Mouse (Mus musculus) c-Kit-positive CD71-positive TER-119-positive erythroid progenitor cells, embryonic 14.5 days (primary cell): Measurements from ENCODE around the gene Twsg1.
"Not testable (repeated sequence)": the region's sequence is repeated elsewhere in the genome, so short reads cannot be mapped to it uniquely, and the experiment has no call there.

ENCODE experiments used
- DNase-seq: peaks from one replicate; pipeline ENCODE4 v3.0.0-alpha.2; 2013; ENCODE audit warnings: low spot score

Gene Twsg1

DNA sequence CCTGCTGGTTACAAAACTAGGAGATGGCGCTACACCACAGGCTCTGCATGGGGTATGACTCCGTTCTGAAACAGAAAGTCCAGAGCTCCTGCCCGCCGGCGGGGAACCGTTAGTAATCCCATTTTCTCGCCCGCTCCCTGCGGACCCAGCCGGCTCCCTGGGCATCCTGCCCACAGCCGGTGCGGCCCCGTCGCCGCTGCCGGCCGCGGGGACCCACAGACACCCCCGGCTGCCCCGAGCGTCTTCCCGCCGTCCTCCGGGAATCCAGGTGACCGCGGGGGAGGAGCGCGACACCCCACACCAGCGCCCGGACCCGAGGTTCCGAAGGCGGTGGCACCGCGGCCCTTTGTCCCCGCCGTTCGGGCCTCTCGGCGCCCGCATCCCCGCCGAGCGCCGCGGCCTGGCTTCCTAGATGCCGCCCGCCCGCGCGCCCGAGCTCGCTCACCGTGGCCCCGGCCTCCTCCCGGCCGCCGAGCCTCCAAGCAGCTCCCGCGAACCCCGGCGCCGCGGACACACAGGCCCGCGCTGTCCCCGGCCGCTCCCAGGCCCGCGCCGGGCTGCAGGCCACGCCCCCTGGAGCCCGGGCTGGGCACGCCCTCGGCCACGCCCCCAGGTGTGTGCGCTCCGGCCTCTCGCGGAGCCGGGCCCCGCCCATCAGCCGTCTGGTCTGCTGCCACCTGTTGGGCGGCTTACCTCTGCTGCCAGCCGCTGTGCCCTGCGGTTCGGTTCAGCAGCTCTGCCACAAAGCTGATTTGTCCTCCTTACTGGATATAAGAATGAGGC, at the start of gene Twsg1:
Gene Twsg1, minus strand, starts transcription at position 605 of the 783 bp plus-strand sequence.
- DNase-seq: peak; percentile 88

DNA sequence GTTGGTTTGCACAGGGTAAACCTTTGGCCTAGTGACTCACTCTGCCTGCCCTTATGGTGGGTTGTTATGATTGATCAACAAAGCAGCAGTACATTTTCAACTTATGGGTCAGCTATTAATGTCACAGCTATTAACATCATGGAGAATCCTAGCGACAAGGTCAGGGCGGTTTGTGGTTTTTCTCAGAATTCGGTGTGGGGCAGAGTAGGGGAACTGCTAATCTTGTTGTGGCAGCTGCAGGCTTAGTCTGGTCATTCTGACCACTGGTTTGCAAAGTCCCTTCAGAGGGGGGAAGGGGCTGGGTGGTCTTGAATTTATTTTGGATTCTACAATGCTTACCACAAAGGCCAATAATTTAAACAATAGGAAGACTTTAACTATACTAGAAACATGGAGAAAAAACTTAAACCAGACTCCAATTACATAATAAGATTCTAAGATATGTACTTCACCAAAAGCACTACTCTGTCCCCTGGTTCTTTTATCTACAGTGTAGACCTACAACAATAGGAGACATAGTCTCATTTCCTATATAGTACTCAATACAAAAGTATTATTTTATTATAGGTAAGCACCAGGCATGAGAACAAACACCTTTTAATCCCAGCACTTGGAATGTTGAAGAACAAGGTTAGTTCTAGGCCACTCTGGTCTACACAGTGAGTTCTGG, 37.3 kb upstream of the Twsg1 start:
- DNase-seq: peak; percentile 65

DNA sequence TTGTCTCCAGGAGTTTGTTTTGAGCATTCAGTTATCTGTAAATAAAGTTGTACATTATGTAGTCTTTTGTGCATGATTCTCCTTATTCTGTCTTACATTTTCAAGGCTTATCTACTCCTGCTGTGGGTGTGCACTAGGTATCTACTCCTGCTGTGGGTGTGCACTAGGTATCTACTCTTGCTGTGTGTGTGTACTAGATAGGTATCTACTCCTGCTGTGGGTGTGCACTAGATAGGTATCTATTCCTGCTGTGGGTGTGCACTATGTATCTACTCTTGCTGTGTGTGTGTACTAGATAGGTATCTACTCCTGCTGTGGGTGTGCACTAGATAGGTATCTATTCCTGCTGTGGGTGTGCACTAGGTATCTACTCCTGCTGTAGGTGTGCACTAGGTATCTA, 25.7 kb upstream of the Twsg1 start:
- DNase-seq: not testable (repeated sequence)

DNA sequence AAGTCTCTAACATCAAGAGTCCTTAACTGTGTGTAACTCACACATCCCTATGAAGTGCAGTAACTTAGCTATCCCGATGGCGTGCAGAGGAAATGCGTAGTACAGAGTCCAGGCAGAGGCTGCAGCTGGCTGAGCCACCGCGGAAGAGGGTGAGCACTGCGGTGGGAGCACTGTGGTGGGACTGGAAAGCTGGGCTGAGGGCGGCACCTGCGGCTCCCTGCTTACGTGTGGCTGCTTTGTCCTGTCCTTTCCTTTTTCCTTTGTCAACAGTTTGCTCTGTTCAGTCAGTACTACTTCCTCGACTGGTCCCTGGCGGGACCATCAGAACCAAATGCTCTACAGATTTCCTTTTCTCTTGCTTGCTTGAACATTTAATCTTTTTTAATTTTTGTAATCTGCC, 16.7 kb upstream of the Twsg1 start:
- no peak for DNase-seq

DNA sequence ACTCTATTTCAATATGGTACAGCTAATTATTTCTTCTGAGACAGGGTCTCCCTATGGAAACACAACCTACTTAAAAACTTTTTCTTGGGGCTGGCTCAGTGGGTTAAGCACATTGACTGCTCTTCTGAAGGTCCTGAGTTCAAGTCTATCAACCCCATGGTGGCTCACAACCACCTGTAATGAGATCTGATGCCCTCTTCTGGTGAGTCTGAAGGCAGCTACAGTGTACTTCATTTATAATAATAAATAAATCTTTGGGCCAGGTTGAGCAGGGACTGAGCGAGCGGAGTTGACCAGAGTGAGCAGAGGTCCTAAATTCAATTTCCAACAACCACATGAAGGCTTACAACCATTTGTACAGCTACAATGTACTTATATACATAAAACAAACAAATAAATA, 11.2 kb upstream of the Twsg1 start:
- no peak for DNase-seq

DNA sequence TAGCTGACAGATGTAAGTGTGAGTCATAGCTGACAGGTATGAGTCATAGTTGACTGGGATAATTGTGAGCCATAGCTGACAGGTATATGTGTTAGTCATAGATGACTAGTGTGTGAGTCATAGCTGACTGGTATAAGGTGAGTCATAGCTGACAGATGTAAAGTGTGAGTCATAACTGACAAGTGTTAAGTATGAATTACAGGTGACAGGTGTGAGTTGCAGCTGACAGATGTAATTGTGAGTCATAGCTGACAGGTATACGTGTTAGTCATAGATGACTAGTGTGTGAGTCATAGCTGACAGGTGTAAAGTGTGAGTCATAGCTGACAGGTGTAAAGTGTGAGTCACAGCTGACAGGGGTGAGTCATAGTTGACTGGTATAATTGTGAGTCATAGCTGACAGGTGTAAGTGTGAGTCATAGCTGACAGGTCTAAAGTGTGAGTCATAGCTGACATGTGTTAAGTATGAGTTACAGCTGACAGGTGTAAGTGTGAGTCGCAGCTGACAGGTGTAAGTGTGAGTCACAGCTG, 10.6 kb upstream of the Twsg1 start:
- peak; percentile 32 for DNase-seq

DNA sequence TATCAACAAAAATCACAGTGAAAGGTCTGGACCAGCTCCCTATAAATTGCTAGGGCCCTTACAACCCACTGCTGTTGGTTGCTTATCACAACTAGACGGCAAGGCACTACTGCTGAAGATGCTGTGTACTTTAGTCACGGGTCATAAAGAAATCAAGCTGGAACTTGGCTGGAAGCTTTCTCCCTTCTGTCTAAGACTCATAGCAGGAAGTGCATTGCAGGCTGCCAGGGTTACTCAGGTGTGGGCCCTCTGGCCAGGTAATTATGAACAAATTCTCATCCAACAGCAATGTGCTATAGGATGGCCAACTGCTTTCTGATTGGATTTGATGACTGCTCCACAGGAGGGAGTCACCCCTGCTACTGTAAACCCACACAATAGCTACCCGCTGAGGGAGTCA, 8.0 kb upstream of the Twsg1 start:
- DNase-seq: no peak

DNA sequence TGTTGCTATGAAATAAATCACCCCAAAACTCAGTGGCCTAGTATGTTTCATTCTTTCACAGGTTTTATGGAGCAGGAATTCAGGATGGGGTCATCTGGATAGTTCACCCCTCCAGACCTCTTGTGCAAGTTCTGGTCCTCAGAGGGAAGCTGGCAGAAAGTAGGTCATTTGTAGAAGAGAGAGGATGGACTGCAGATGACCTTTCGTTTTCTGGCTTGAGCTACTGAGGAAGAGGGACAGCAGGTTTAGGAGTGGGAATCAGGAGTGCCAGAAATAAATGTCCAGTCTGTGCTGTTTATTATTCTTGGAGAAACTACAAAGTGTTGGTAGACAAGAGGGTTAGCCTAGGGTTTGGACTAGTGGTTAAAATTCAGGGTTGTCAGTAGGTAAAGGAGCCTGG, 7.3 kb upstream of the Twsg1 start:
- no peak for DNase-seq

DNA sequence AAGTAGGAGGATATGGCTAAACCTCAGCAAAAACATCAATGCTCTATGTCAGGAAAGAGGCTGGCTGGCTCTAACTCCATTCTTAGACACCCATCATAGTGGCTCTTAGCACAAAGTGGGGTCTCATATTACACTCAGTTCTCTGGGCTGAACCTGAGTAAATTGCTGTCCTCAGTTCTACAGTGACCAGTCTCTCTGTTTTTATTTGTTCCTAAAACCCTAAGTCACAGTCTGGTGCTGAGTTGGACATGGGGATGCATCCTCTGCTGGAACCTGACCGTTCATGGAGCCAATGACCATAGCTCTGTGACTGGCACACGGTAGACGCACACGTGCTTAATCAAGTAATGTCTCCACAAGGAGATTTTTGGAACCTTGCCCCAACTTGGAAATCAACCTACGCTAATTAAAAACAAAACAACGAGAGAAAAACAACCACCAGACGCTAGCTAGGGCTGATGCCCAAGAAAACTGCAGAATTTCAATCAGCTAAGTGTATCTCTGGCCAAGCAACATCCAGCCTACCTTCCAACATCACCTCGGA, 6.8 kb upstream of the Twsg1 start:
- no peak for DNase-seq

DNA sequence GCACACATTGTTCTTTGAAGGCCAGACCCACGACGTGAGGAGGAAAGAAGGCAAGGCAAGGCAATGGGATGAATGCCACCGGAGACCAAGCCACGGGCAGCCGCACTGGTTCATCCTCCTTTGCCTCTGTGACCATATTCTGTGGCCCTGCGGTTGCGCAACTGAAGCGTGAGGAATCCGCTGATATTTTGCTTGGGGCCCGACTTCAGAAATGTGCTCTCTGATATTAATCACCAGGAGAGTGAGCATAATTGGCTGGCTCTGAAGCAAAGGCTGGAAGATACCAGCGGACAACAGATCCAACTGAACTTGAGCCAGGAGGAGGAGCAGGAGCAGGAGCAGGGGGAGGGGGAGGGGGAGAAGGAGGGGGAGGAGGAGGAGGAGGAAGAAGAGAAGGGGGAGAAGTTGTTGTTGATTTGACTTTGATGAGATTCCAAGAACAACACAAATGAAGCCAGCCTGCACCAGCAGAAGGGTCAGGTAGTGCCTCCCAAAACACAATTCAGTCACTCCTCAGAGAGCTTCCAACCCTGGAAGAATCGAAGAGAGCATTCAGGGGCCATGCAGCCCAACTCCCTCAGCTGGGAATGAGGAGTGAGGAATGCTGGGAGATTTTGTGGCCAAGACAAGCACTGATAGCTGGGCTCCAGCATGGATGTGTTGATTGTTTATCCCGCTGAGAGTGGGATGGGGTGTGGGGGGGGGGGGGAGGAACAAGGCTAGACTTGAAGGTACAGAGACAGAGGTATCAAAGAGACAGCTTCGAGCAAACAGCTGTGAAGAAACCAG, 6.2 kb upstream of the Twsg1 start:
- no peak for DNase-seq

DNA sequence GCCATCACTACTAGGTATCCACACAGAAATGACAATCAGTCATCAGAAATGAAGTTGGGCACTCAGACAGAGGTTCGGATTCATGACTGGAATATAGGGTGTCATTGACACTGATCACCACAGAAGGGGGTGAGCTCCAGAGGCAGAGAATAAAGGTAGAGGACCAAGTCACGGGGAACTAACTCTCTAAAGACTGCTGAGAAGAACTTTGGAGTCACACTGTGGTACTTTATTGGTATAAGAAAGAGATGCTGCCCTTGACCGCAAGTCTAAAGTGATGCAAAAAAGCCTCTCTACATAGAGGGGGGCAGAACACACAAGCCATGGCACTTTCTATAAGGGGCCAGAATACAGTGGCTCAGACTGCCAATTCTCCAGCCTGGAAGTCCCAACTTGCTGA, 5.1 kb upstream of the Twsg1 start:
- no peak for DNase-seq

DNA sequence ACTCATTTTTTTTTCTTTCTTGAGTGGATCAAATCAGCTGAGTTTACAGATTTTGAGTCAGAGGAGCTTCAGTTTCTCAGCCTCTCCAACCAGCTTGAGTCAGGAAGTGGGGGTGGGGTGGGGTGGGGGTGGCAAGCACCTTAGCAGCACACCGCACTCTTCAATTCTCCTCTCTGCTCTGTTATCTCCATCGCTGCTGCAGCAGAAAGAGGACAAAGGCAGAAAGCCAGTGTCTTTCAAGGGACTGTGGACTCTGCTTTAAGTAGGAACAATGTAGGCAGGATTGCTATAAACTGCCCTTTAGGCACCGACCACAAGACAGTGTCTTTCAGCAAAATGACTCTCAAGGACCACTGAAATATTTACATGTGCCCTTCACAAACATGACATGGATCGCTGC, 2.9 kb upstream of the Twsg1 start:
- no peak for DNase-seq

DNA sequence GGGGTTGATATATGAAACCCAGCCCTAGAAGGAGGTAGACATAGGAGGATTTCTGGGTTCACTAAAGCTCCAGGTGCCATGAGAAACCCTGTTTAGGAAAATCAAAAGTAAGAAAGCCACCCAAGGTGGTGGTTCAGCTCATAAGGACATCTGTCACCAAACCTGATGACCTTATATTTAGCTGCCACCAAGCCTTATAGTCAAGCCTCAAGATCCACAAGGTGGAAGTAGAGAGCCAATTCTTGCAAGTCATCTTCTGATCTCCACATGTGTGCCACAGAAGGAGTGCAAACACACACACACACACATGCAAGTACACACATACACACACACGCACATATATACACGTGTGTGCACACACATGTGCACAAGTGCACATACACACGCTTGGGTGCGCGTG, 1.1 kb upstream of the Twsg1 start:
- peak; percentile 45 for DNase-seq

DNA sequence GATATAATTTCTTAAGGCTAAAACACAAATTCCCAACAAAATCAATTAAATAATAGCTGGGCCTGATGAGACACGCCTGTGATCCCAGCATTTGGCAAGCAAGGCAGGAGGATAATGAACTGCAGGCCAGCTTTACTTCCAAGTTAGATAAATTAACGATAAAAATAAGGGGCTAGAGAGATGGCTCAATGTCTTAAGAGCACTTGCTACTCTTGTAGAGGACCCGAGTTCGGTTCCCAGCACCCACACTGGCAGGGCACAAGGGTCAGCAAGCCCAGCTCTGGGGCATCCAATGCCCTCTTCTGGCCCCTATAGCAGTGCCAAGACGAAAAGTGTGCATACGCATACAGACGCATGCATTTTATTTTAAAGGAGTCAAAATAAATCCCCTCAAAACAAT, 843 bp downstream of the Twsg1 start:
- peak; percentile 20 for DNase-seq

DNA sequence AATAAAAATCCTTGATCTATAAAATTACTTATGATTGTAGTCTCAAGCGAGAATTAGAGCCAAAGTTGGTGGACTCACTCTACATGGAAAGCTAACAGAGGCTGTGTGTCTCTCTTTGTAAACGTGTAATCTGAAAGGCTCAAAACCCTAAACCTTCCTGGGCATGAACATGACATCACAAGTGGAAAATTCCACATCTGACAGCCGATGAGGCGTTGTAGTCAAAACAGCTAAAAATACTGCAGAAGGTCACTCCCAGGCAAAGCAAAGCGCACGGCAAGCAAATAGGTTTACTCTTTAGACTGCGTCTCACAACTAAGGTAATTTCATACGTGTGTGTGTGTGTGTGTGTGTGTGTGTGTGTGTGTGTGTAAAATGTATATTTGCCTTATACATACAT, 3.7 kb downstream of the Twsg1 start:
- DNase-seq: no peak

DNA sequence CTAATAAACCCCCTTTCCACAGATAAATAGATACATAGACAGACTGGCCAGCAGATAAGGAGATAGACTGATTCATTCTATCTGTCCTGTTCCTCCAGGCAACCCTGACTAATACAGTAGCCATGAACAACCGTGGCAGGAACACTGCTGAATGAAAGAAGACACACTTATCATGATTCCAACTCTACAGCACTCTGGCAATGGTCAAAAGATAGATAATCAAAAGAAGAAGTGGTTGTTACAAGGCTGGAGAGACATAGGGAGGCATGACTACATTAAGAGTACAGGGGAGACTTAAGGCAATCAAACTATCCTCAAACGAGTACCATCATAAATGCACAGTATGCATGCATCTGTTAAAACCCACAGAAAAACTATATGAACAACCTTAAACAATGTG, 5.6 kb downstream of the Twsg1 start:
- DNase-seq: no peak

DNA sequence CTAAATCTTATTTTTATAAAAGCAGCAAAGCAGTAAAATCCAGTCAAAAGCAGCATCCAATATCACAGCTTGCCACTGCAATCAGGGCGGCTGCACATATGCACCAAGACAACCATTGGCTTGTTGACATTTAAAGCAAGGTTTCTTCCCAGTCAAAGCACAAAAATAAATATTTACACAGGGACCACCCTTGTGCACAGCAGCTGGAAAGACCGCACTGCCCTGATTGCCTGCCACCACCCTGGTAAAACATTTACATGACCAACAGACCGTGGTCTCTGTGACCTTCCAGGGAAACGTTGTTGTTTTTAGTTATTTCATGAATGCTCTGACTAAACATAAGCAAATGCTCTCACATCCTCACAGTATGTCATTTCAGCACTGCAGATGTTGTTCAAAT, 8.6 kb downstream of the Twsg1 start:
- DNase-seq: no peak

DNA sequence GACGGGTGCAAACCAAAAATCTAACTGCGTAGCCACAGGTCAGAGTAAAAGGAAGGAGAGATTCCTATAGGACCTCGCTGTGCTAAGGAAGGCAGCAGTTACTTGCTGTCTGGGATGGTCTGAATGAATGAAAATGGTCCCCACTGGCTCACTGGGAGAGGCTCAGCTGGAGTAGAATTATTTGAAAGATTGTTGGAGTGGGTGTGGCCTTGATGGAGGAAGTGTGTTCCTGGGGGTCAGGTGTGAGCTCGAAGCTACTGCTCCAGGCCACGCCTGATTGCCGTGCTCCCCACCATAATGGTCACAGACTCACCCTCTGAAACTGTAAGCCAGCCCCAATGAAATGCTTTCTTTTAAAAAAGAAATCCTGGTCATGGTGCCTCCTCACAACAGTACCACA, 9.8 kb downstream of the Twsg1 start:
- no peak for DNase-seq

DNA sequence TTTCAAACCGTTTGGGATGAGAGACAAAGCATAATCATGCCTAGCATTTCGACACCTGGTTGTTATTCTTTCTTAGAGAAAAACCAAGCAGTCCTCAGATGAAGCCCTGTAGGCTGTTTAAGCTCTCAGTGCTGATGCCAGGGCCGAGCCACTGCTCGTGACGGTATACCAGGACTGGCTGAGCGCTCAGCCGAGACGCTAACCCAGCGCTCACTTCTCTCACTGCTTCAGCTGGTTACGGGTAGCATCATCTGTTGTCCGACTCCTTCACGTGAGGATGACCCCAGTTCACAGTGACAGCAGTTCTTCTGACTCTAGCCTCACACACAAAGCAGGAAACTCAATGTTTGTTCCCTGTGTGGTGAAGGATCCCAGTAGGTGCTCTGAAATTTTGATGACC, 10.8 kb downstream of the Twsg1 start:
- DNase-seq: no peak

DNA sequence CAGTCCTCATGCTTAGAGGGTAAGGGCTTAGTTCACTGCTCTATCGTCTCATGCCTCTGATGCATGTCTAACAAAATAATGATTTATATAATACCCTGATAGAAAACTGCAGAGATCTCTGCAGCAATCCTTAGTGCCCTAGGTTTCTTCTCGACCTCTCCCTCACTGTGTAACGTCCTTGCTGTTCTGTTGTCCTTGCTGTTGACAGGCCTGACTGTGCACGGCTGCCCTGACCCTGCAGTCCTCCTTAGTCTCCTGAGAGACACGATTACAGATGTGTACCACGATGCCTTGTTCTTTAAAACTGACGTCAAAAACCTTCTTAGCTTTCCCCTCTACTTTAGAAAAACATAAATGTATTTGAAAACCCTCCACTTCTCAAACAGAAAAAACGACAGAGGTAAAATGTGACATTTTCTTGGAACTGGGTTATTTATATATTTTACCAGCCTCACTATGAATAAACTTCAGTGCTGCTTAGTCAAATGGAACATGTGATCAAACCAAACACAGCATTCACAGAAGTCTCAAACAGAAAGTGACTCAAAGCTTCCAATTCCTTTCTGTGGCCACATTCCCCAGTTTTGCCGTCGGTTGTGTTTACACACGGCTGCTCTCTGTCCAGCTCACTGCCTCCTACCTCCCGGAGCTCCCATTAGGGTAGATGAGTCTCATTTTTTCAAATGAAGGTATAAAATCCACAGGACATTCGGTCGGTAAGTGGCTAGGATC, 11.4 kb downstream of the Twsg1 start:
- DNase-seq: no peak

DNA sequence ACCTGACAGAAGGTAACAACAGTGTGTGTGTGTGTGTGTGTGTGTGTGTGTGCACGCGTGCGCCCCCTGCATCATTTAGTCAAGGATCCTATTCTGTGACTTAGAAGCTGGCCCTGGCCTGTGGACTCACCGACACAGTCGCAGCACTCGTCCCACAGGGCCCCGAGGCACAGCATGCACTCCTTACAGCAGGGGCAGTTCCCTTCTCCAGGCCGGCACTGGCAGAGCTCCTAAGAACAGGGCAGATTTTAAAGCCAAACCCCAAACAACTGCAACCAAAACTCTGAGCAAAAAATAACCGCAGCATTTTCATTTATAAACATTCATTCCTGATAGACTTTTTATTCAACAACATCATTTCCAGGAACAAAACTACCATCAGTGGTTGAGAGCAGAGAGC, 13.4 kb downstream of the Twsg1 start:
- no peak for DNase-seq

DNA sequence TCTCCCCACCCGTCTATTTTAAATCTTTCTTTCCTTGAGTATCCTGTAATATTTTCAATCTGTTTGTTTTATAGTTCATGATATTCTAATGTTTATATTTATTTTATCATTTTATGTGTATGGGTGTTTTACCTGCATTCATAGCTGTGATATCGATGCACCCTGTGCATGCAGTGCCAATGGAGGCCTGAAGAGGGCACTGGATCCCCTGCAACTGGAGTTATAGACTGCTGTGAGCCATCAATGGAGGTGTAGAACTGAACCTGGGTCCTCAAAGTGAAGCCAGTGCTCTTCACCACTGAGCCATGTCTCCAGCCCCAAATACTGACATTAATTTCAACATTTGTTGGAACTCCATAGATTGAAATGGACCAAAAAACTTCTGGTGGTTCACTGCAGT, 17.3 kb downstream of the Twsg1 start:
- peak; percentile 26 for DNase-seq
